Mouse (Mus musculus) midbrain, embryonic 15.5 days (tissue): ENCODE results near the gene Atp6v0a1. TPM values are rescaled to one million over a fixed set of nuclear protein-coding genes. Genes with fewer than 3 reads are reported as not detected.

ENCODE experiments used
- ATAC-seq: fragments of 200-750 bp; cut with Nextera tagmentation; replicated peaks from 2 replicates; pipeline ENCODE4 v1.8.0; 2017; ENCODE audit warnings: moderate TSS enrichment
- H3K27ac ChIP-seq: fragments of 300-500 bp; sonication (generic); 2 replicates; pipeline ENCODE4 v1.5.1; 2015; ENCODE audit warnings: mild to moderate bottlenecking, inconsistent platforms
- H3K27me3 ChIP-seq: fragments of 300-500 bp; sonication (generic); replicated peaks from 2 replicates; pipeline ENCODE4 v1.6.1; 2015; ENCODE audit warnings: inconsistent platforms
- H3K36me3 ChIP-seq: fragments of 300-500 bp; sonication (generic); replicated peaks from 2 replicates; pipeline ENCODE4 v1.6.1; 2015; ENCODE audit warnings: inconsistent platforms
- H3K4me1 ChIP-seq: fragments of 300-500 bp; sonication (generic); 2 replicates; pipeline ENCODE4 v1.6.1; 2015; ENCODE audit warnings: inconsistent platforms
- H3K4me2 ChIP-seq: fragments of 300-500 bp; sonication (generic); 2 replicates; pipeline ENCODE4 v1.6.1; 2015; ENCODE audit warnings: inconsistent platforms, mild to moderate bottlenecking, moderate library complexity
- H3K4me3 ChIP-seq: fragments of 300-500 bp; sonication (generic); 2 replicates; pipeline ENCODE4 v1.5.1; 2015; ENCODE audit warnings: mild to moderate bottlenecking, inconsistent platforms
- H3K9ac ChIP-seq: fragments of 300-500 bp; sonication (generic); 2 replicates; pipeline ENCODE4 v1.6.1; 2015; ENCODE audit warnings: mild to moderate bottlenecking, inconsistent platforms
- H3K9me3 ChIP-seq: fragments of 300-500 bp; sonication (generic); 2 replicates; pipeline ENCODE4 v1.6.1; 2016; ENCODE audit warnings: inconsistent platforms
- WGBS: fragments of 180-500 bp; shearing (Covaris S2); methylation state at CpG from one replicate; pipeline ENCODE4 v1.1.7; 2015; ENCODE audit warnings: mixed read lengths; 5-methylcytosine and 5-hydroxymethylcytosine counted together
- polyA plus RNA-seq: library from polyadenylated mRNA; unstranded; fragments of >200 nt; fragmentation: Nextera tagmentation; extraction: Ambion mirVana; gene quantifications from 2 replicates; pipeline ENCODE4 v1.2.1, GENCODE M21; 2015

Gene Atp6v0a1
- polyA plus RNA-seq, 1 experiment from 2014 or later, result 148 TPM

GRCm38 (mm10) chr11:101003025-101003685 lies 6.1 kb upstream of the Atp6v0a1 start:
- Histone ChIP-seq H3K27ac (no peak overlapping the region), H3K27me3 (peaks cover 2% of the 10 kb centered on the region; the same call in 1 of the 2 replicates), H3K9me3 (no peaks in the 10 kb centered on the region), H3K4me3 (no peak overlapping the region), H3K9ac (no peak overlapping the region), H3K4me1 (peaks cover 2% of the 10 kb centered on the region; the same call in 1 of the 2 replicates), H3K36me3 (no peaks in the 10 kb centered on the region), H3K4me2 (no peak overlapping the region)
- 53% methylated on average over 3 of the region's 3 CpGs for WGBS
- ATAC-seq, result no peak

GRCm38 (mm10) chr11:101008206-101009045 lies 826 bp upstream of the Atp6v0a1 start:
- ATAC-seq, result no peak; the same call in 1 of the 2 replicates
- Histone ChIP-seq H3K27ac (peak overlapping the region; percentile 91), H3K9me3 (no peaks in the 10 kb centered on the region), H3K27me3 (0 out of 2 replicates have a peak, but pooled peaks cover 2% of the 10 kb centered on the region), H3K4me1 (peaks cover 29% of the 10 kb centered on the region), H3K4me2 (peak overlapping the region; percentile 72), H3K4me3 (peak overlapping the region; percentile 73), H3K36me3 (no peaks in the 10 kb centered on the region), H3K9ac (peak overlapping the region; percentile 37; the same call in 1 of the 2 replicates)
- WGBS, result 47% methylated on average over 14 of the region's 14 CpGs

- peaks cover 37% of the 10 kb centered on the region for H3K4me1 ChIP-seq
- peak; percentile 60 for ATAC-seq
- 4% methylated on average over 29 of the region's 29 CpGs for WGBS
- peak overlapping the region; percentile 73 for H3K4me3 ChIP-seq
- peak overlapping the region; percentile 79 for H3K9ac ChIP-seq
- 0 out of 2 replicates have a peak, but pooled peaks cover 2% of the 10 kb centered on the region for H3K27me3 ChIP-seq
- H3K36me3 ChIP-seq, result 0 out of 2 replicates have a peak, but pooled peaks cover 4% of the 10 kb centered on the region
- H3K4me2 ChIP-seq, result peak overlapping the region; percentile 72
- H3K27ac ChIP-seq, result peak overlapping the region; percentile 91
- H3K9me3 ChIP-seq, result no peaks in the 10 kb centered on the region
Measured at GRCm38 (mm10) chr11:101009888-101010784, 884 bp downstream of the Atp6v0a1 start.

GRCm38 (mm10) chr11:101011641-101012040 lies 2.4 kb downstream of the Atp6v0a1 start:
- H3K9ac ChIP-seq, result peak overlapping the region; percentile 79; the same call in 1 of the 2 replicates
- H3K27me3 ChIP-seq, result 0 out of 2 replicates have a peak, but pooled peaks cover 2% of the 10 kb centered on the region
- no peak overlapping the region for H3K27ac ChIP-seq
- no peaks in the 10 kb centered on the region for H3K9me3 ChIP-seq
- H3K4me1 ChIP-seq, result peaks cover 44% of the 10 kb centered on the region
- peak overlapping the region; percentile 72 for H3K4me2 ChIP-seq
- WGBS, result 76% methylated on average over 6 of the region's 6 CpGs
- ATAC-seq, result no peak
- H3K36me3 ChIP-seq, result 0 out of 2 replicates have a peak, but pooled peaks cover 5% of the 10 kb centered on the region
- peak overlapping the region; percentile 73 for H3K4me3 ChIP-seq

- ATAC-seq, result no peak
- no peak overlapping the region for H3K27ac ChIP-seq
- no peak overlapping the region for H3K4me2 ChIP-seq
- H3K9me3 ChIP-seq, result no peaks in the 10 kb centered on the region
- 86% methylated on average over 12 of the region's 12 CpGs for WGBS
- H3K27me3 ChIP-seq, result no peaks in the 10 kb centered on the region
- no peaks in the 10 kb centered on the region for H3K4me1 ChIP-seq
- no peak overlapping the region for H3K9ac ChIP-seq
- no peak overlapping the region for H3K4me3 ChIP-seq
- H3K36me3 ChIP-seq, result peaks cover 63% of the 10 kb centered on the region
Measured at GRCm38 (mm10) chr11:101023371-101023770, 14.1 kb downstream of the Atp6v0a1 start.

GRCm38 (mm10) chr11:101024001-101024400 lies 14.7 kb downstream of the Atp6v0a1 start:
- Histone ChIP-seq H3K4me1 (no peaks in the 10 kb centered on the region), H3K4me3 (no peak overlapping the region), H3K27ac (no peak overlapping the region), H3K4me2 (no peak overlapping the region), H3K9ac (no peak overlapping the region), H3K9me3 (no peaks in the 10 kb centered on the region), H3K27me3 (no peaks in the 10 kb centered on the region), H3K36me3 (peaks cover 64% of the 10 kb centered on the region)
- 93% methylated on average over 4 of the region's 4 CpGs for whole genome bisulfite sequencing
- ATAC-seq, result no peak

- Histone ChIP-seq H3K36me3 (peaks cover 62% of the 10 kb centered on the region), H3K9ac (no peak overlapping the region), H3K4me2 (no peak overlapping the region)
Measured at GRCm38 (mm10) chr11:101027121-101027520, 17.9 kb downstream of the Atp6v0a1 start.

GRCm38 (mm10) chr11:101029320-101029719 lies 20.1 kb downstream of the Atp6v0a1 start:
- no peak for ATAC-seq
- no peak overlapping the region for H3K27ac ChIP-seq
- H3K4me1 ChIP-seq, result no peaks in the 10 kb centered on the region
- no peaks in the 10 kb centered on the region for H3K9me3 ChIP-seq
- H3K4me3 ChIP-seq, result no peak overlapping the region
- no peak overlapping the region for H3K9ac ChIP-seq
- no peak overlapping the region for H3K4me2 ChIP-seq
- WGBS, result 91% methylated on average over 8 of the region's 8 CpGs
- no peaks in the 10 kb centered on the region for H3K27me3 ChIP-seq
- peaks cover 66% of the 10 kb centered on the region for H3K36me3 ChIP-seq

More at GRCm38 (mm10) chr11:101027121-101027520, 17.9 kb downstream of the Atp6v0a1 start:
- Histone ChIP-seq H3K9me3 (no peaks in the 10 kb centered on the region), H3K4me1 (no peaks in the 10 kb centered on the region), H3K27me3 (no peaks in the 10 kb centered on the region), H3K27ac (no peak overlapping the region), H3K4me3 (no peak overlapping the region)
- WGBS, result 95% methylated on average over 11 of the region's 11 CpGs
- no peak for ATAC-seq

- Histone ChIP-seq H3K4me2 (no peak overlapping the region), H3K9ac (no peak overlapping the region), H3K27me3 (no peaks in the 10 kb centered on the region), H3K4me3 (no peak overlapping the region), H3K27ac (no peak overlapping the region), H3K4me1 (no peaks in the 10 kb centered on the region), H3K9me3 (no peaks in the 10 kb centered on the region), H3K36me3 (peaks cover 66% of the 10 kb centered on the region)
- 88% methylated on average over 10 of the region's 10 CpGs for WGBS
- ATAC-seq, result no peak
Measured at GRCm38 (mm10) chr11:101030136-101030807, 21.0 kb downstream of the Atp6v0a1 start.

GRCm38 (mm10) chr11:101030808-101031156 lies 21.5 kb downstream of the Atp6v0a1 start:
- H3K4me3 ChIP-seq, result no peak overlapping the region
- no peak for ATAC-seq
- H3K4me2 ChIP-seq, result no peak overlapping the region
- H3K4me1 ChIP-seq, result no peaks in the 10 kb centered on the region
- H3K9ac ChIP-seq, result no peak overlapping the region
- 90% methylated on average over 4 of the region's 4 CpGs for WGBS
- H3K9me3 ChIP-seq, result no peaks in the 10 kb centered on the region
- no peaks in the 10 kb centered on the region for H3K27me3 ChIP-seq
- no peak overlapping the region for H3K27ac ChIP-seq
- H3K36me3 ChIP-seq, result peaks cover 64% of the 10 kb centered on the region

GRCm38 (mm10) chr11:101031470-101031869 lies 22.2 kb downstream of the Atp6v0a1 start:
- H3K9me3 ChIP-seq, result no peaks in the 10 kb centered on the region
- 100% methylated on average over 1 of the region's 1 CpGs for WGBS
- no peak overlapping the region for H3K4me2 ChIP-seq
- no peak overlapping the region for H3K9ac ChIP-seq
- no peaks in the 10 kb centered on the region for H3K4me1 ChIP-seq
- peaks cover 65% of the 10 kb centered on the region for H3K36me3 ChIP-seq
- no peak overlapping the region for H3K27ac ChIP-seq
- no peak for ATAC-seq
- H3K4me3 ChIP-seq, result no peak overlapping the region
- H3K27me3 ChIP-seq, result no peaks in the 10 kb centered on the region
